Mouse (Mus musculus): ENCODE measurements around the gene Olfr444. TPM values are rescaled to one million over a fixed set of nuclear protein-coding genes. Genes with fewer than 3 reads are reported as not detected.

Gene Olfr444
- polyA plus RNA-seq (2012; ENCODE audit: insufficient read depth, insufficient read length, low replicate concordance, missing spikeins), result not detected in 2 replicates

DNA sequence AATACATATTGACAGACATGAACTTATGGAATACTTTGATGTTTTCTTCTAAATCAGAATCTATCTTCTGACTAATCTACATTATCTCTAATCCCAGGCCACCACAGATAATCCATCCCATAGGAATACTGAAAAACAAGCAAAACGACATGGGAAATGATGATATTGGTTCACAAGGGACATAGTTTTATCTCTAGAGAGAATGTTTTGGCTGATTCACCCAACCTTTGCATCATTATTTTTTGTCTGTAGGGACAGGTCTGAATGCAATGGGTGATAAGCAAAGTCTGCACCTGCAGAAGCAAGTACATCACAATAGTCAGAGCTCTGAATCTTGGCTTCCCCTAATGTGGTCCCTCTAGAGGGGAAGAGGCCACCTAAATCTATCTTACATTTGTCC lies at the start of gene Olfr444:
Gene Olfr444 (plus strand): TSS at position 301 of the 400 bp plus-strand sequence.
- H3K4me3 ChIP-seq (ENCODE audit: insufficient read depth, low read depth, low read length), result no peak within 1 kb of the TSS
- TF ChIP-seq CTCF (IDR thresholded peaks at IDR 0.05; ENCODE audit: insufficient read depth, low read depth, low read length), result no peak
- no peak for TF ChIP-seq POLR2A (IDR thresholded peaks at IDR 0.05; ENCODE audit: insufficient read depth, low read depth, low read length)
- H3K4me1 ChIP-seq (ENCODE audit: control insufficient read depth, insufficient read depth, low read length), result no peaks in the 10 kb centered on the region
- WGBS, result 90% methylated on average over 1 of the region's 1 CpGs
- H3K27ac ChIP-seq (ENCODE audit: insufficient read depth, low read depth, low read length), result no peak within 1 kb of the TSS

DNA sequence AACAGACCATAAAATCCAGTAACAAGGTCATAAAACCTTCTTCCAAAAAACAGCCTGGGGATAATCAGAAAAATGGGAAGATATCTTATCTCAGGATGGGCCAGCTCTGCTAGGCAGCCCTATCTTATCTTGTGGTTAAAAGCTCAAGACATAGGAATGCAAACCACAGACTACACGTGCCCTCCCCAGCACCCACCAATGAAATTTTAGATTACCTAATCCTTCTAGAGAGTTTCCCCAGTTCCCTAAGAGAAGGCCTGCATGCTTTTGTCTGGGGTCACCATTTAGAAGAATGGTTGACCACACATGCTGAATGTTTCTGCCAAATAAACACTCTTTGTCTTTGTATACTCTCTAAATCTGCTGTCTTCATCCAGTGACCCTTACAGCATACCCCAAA lies 48.5 kb upstream of the Olfr444 start:
- Histone ChIP-seq H3K4me1 (ENCODE audit: control insufficient read depth, insufficient read depth, low read length) (no peaks in the 10 kb centered on the region), H3K4me3 (ENCODE audit: insufficient read depth, low read depth, low read length) (no peak overlapping the region), H3K27ac (ENCODE audit: insufficient read depth, low read depth, low read length) (no peak overlapping the region)
- 29% methylated on average over 1 of the region's 1 CpGs for WGBS
- TF ChIP-seq CTCF (IDR thresholded peaks at IDR 0.05; ENCODE audit: insufficient read depth, low read depth, low read length) (no peak), POLR2A (IDR thresholded peaks at IDR 0.05; ENCODE audit: insufficient read depth, low read depth, low read length) (no peak)

GRCm38 (mm10) chr6:42908578-42908977 lies 40.3 kb upstream of the Olfr444 start, which contains the start of gene Olfr447:
Gene Olfr447, plus strand, starts transcription at chr6:42908878.
- no peak for TF ChIP-seq CTCF (IDR thresholded peaks at IDR 0.05; ENCODE audit: insufficient read depth, low read depth, low read length)
- TF ChIP-seq POLR2A (IDR thresholded peaks at IDR 0.05; ENCODE audit: insufficient read depth, low read depth, low read length), result no peak
- Histone ChIP-seq H3K4me1 (ENCODE audit: control insufficient read depth, insufficient read depth, low read length) (no peaks in the 10 kb centered on the region), H3K27ac (ENCODE audit: insufficient read depth, low read depth, low read length) (no peak within 1 kb of the TSS)

DNA sequence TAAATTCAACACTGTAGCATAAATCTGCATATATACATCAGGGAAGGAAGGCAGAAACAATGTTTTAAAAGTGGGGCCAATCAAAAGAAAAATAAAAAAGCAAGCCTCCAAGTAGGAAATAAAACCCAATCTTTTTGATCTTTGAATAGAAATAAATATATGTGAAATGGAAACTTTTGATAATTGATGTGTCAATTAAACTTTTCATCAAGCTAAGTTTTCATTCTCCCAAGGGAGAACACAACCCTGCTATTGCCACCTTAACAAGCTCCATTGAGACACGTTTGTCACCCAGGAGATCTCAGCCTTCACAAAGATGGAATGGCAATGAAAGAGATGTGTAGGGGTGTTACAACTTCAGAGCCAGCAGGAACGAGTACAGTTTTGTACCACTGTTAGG lies 27.8 kb upstream of the Olfr444 start, which contains the start of gene Olfr446:
Gene Olfr446 (plus strand): TSS at position 301 of the 400 bp plus-strand sequence.
- WGBS, result 54% methylated on average over 2 of the region's 2 CpGs

More at GRCm38 (mm10) chr6:42908578-42908977, 40.3 kb upstream of the Olfr444 start, which contains the start of gene Olfr447:
- no peak within 1 kb of the TSS for H3K4me3 ChIP-seq (ENCODE audit: insufficient read depth, low read depth, low read length)

DNA sequence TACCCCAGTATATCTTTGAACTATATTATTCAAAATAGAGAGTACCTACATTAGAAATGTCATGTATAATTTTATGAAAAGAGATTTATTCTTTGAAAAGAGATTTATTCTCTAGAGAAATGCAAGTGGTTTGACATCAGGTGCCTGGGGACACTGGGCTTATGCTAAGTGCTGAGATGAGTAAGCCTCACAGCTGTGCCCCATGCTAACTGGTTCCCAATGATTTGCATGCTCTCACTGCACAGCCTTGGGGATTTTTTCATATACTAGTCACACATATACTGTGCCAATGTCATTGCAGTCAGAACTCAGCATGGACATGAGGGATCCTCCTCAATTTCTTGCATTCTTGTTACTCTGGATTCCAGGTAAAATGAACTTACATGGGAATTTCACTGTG lies 31.5 kb downstream of the Olfr444 start:
- Histone ChIP-seq H3K27ac (ENCODE audit: insufficient read depth, low read depth, low read length) (no peak overlapping the region), H3K4me3 (ENCODE audit: insufficient read depth, low read depth, low read length) (no peak overlapping the region), H3K4me1 (ENCODE audit: control insufficient read depth, insufficient read depth, low read length) (no peaks in the 10 kb centered on the region)
- TF ChIP-seq CTCF (IDR thresholded peaks at IDR 0.05; ENCODE audit: insufficient read depth, low read depth, low read length), result no peak
- no peak for TF ChIP-seq POLR2A (IDR thresholded peaks at IDR 0.05; ENCODE audit: insufficient read depth, low read depth, low read length)

More for the DNA sequence above, 27.8 kb upstream of the Olfr444 start, which contains the start of gene Olfr446:
- Histone ChIP-seq H3K4me1 (ENCODE audit: control insufficient read depth, insufficient read depth, low read length) (no peaks in the 10 kb centered on the region), H3K4me3 (ENCODE audit: insufficient read depth, low read depth, low read length) (no peak within 1 kb of the TSS), H3K27ac (ENCODE audit: insufficient read depth, low read depth, low read length) (no peak within 1 kb of the TSS)
- TF ChIP-seq CTCF (IDR thresholded peaks at IDR 0.05; ENCODE audit: insufficient read depth, low read depth, low read length), result no peak
- no peak for TF ChIP-seq POLR2A (IDR thresholded peaks at IDR 0.05; ENCODE audit: insufficient read depth, low read depth, low read length)

Other genes with a start within 250 kb of the Olfr444 start
- gene Tcaf1, start 239.0 kb upstream of the Olfr444 start, polyA plus RNA-seq (2012; ENCODE audit: insufficient read depth, insufficient read length, low replicate concordance, missing spikeins), result 57.7 and 87.1 TPM in 2 replicates
- gene Olfr453, start 209.7 kb upstream of the Olfr444 start, polyA plus RNA-seq (2012; ENCODE audit: insufficient read depth, insufficient read length, low replicate concordance, missing spikeins), result not detected in 2 replicates
- not detected in 2 replicates for gene Olfr38, start 192.7 kb upstream of the Olfr444 start, polyA plus RNA-seq (2012; ENCODE audit: insufficient read depth, insufficient read length, low replicate concordance, missing spikeins)
- gene Olfr452, start 164.0 kb upstream of the Olfr444 start, polyA plus RNA-seq (2012; ENCODE audit: insufficient read depth, insufficient read length, low replicate concordance, missing spikeins), result not detected in 2 replicates
- gene Olfr450, start 137.1 kb upstream of the Olfr444 start, polyA plus RNA-seq (2012; ENCODE audit: insufficient read depth, insufficient read length, low replicate concordance, missing spikeins), result not detected in 2 replicates
- gene Olfr449, start 114.7 kb upstream of the Olfr444 start, polyA plus RNA-seq (2012; ENCODE audit: insufficient read depth, insufficient read length, low replicate concordance, missing spikeins), result not detected in 2 replicates
- gene Olfr448, start 58.6 kb upstream of the Olfr444 start, polyA plus RNA-seq (2012; ENCODE audit: insufficient read depth, insufficient read length, low replicate concordance, missing spikeins), result not detected in 2 replicates
- gene Olfr447, start 40.2 kb upstream of the Olfr444 start, polyA plus RNA-seq (2012; ENCODE audit: insufficient read depth, insufficient read length, low replicate concordance, missing spikeins), result not detected in 2 replicates
- not detected in 2 replicates for gene Olfr446, start 27.7 kb upstream of the Olfr444 start, polyA plus RNA-seq (2012; ENCODE audit: insufficient read depth, insufficient read length, low replicate concordance, missing spikeins)
- gene Olfr441, start 157.3 kb downstream of the Olfr444 start, polyA plus RNA-seq (2012; ENCODE audit: insufficient read depth, insufficient read length, low replicate concordance, missing spikeins), result not detected in 2 replicates
- not detected in 2 replicates for gene Olfr237-ps1, start 197.5 kb downstream of the Olfr444 start, polyA plus RNA-seq (2012; ENCODE audit: insufficient read depth, insufficient read length, low replicate concordance, missing spikeins)
- not detected in 2 replicates for gene Olfr437, start 214.2 kb downstream of the Olfr444 start, polyA plus RNA-seq (2012; ENCODE audit: insufficient read depth, insufficient read length, low replicate concordance, missing spikeins)
- gene Olfr13, start 223.1 kb downstream of the Olfr444 start, polyA plus RNA-seq (2012; ENCODE audit: insufficient read depth, insufficient read length, low replicate concordance, missing spikeins), result not detected in 2 replicates
- not detected in 2 replicates for gene Olfr435, start 248.1 kb downstream of the Olfr444 start, polyA plus RNA-seq (2012; ENCODE audit: insufficient read depth, insufficient read length, low replicate concordance, missing spikeins)

All from olfactory bulb, adult 2 months (tissue).